Mouse (Mus musculus): ENCODE data around the gene Adh4. TPM values are rescaled to one million over a fixed set of nuclear protein-coding genes. Genes with fewer than 3 reads are reported as not detected.
"Not testable (repeated sequence)": the region's sequence is repeated elsewhere in the genome, so short reads cannot be mapped to it uniquely, and the experiment has no call there.

Gene Adh4
- polyA plus RNA-seq, 1 experiment from 2014 or later = not detected

DNA sequence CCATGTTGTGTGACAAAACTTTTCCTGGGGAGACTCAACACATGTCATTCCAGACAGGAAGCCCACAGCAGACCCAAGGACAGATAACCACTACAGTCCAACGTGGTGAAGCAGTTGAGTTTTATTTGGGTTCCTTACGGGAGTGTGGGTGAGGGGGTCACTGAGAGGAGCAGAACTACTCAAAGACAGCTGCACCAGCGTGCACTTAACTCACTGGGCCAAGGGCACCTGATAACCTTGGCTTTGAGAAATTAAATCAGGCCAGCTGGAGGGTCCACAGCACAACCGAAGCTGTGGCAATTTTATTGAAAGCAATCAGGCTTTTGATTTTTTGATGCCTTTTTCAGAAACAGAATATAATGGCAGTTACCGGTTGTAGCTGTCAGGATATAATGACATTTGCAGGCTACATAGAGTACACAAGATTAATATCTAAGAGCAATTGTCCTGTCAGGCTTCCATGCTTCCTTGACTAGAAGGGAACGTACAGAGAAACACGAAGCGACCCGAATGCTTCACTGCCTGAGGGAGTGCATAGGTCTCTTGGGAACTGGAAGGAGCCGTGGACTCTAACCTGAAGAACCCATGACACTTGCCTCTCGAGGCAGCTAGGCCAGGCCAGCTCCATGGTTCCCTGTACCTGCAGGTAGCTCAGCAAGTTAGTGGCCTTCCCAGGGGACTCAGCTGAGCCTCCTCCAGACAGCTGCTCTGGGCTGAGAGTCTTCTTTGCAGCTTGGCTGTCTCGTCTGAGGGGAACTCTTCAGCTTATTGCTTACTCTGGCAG lies 33.0 kb downstream of the Adh4 start:
- no peaks in the 10 kb centered on the region for H3K9me3 ChIP-seq (replicated peaks)
- H3K4me2 ChIP-seq = no peak overlapping the region
- H3K4me3 ChIP-seq (replicated peaks) = no peak overlapping the region
- H3K4me1 ChIP-seq = peaks cover 19% of the 10 kb centered on the region
- 79% methylated on average over 12 of the region's 12 CpGs for WGBS
- H3K36me3 ChIP-seq = peaks cover 61% of the 10 kb centered on the region
- no peak for ATAC-seq (ENCODE audit: low FRiP score)
- H3K27me3 ChIP-seq (replicated peaks) = no peaks in the 10 kb centered on the region
- no peak overlapping the region for H3K9ac ChIP-seq (replicated peaks)
- H3K27ac ChIP-seq (replicated peaks) = no peak overlapping the region

DNA sequence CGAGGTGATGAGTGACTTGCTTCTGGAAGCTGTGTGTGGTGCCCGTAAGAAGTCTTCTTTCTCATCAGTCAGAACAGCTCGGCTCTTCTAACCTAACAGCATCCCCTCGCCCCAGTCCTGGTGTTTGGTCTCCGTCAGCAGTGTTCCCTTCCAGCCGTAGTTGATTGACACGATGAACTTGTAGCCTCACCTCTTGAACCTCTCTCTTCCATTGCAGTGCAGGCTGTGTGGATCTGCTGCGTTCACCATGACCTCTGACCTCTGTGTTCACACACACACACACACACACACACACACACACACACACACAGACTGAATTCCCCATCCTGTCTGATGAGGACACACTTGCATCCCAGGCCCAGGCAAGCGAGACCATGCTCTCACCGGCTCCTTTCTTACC lies 36.9 kb downstream of the Adh4 start:
- ATAC-seq (ENCODE audit: low FRiP score) = 0 out of 2 replicates have a peak, but pooled peaks have one; percentile 9
- 93% methylated on average over 10 of the region's 10 CpGs for WGBS
- peaks cover 84% of the 10 kb centered on the region for H3K36me3 ChIP-seq

DNA sequence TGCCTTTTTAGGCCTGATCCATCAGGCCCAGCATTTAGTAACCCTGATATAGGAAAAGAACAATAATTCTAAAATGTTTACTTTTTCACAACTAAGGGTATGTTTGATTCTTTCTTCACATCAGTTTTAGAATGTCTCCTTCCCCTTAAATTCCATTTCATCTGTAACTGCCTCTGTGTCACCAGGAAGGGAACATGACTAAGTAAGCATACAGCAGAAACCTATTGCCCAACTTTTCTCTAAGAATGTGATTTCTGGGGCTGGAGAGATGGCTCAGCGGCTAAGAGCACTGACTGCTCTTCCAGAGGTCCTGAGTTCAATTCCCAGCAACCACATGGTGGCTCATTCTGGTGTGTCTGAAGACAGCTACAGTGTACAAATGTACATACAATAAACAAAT lies 39.0 kb downstream of the Adh4 start:
- 97% methylated on average over 1 of the region's 1 CpGs for WGBS
- no peak for ATAC-seq (ENCODE audit: low FRiP score)
- Histone ChIP-seq H3K9me3 (replicated peaks) (no peaks in the 10 kb centered on the region), H3K36me3 (peaks cover 85% of the 10 kb centered on the region), H3K4me3 (replicated peaks) (no peak overlapping the region), H3K27ac (replicated peaks) (no peak overlapping the region), H3K4me2 (no peak overlapping the region), H3K27me3 (replicated peaks) (no peaks in the 10 kb centered on the region), H3K9ac (replicated peaks) (no peak overlapping the region), H3K4me1 (no peaks in the 10 kb centered on the region)

More for the DNA sequence above, 36.9 kb downstream of the Adh4 start:
- H3K4me2 ChIP-seq = no peak overlapping the region
- H3K4me3 ChIP-seq (replicated peaks) = no peak overlapping the region
- H3K27me3 ChIP-seq (replicated peaks) = no peaks in the 10 kb centered on the region
- no peaks in the 10 kb centered on the region for H3K9me3 ChIP-seq (replicated peaks)
- H3K9ac ChIP-seq (replicated peaks) = no peak overlapping the region
- no peaks in the 10 kb centered on the region for H3K4me1 ChIP-seq
- no peak overlapping the region for H3K27ac ChIP-seq (replicated peaks)

DNA sequence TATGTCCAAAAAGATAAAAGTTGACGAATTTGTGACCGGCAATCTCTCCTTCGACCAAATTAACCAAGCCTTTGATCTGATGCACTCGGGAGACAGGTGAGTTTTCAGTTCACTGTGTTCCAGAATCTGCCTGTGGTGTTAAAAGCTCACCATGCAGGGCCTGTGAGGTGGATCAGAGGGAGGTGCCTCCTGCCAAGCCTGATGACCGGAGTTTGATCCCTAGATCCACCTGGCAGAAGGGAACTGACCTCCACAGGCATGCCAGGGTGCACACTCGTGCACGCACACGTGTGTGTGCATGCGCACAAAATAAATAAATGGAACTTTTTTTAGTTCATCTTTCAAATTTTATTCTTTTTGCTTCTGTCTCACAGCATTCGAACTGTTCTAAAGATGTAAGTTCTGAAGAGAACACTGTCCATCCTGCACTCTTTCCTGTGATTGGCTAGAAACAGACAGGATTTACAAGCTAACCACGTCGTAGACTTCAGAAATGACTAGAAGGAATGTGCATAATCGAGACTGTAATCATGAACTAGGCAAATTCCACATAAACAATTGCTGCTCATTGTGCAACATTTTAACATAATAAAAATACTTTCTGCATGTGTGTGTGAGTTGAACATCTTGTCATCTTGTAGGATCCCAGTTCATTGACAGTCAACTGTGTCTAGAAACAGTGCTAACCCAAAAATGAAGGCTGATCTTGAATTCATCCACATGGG lies 39.6 kb downstream of the Adh4 start:
- no peak overlapping the region for H3K4me2 ChIP-seq
- no peaks in the 10 kb centered on the region for H3K27me3 ChIP-seq (replicated peaks)
- ATAC-seq (ENCODE audit: low FRiP score) = no peak
- H3K27ac ChIP-seq (replicated peaks) = no peak overlapping the region
- H3K9me3 ChIP-seq (replicated peaks) = no peaks in the 10 kb centered on the region
- H3K9ac ChIP-seq (replicated peaks) = no peak overlapping the region
- no peaks in the 10 kb centered on the region for H3K4me1 ChIP-seq
- H3K4me3 ChIP-seq (replicated peaks) = no peak overlapping the region
- H3K36me3 ChIP-seq = peaks cover 85% of the 10 kb centered on the region
- 92% methylated on average over 13 of the region's 13 CpGs for WGBS

DNA sequence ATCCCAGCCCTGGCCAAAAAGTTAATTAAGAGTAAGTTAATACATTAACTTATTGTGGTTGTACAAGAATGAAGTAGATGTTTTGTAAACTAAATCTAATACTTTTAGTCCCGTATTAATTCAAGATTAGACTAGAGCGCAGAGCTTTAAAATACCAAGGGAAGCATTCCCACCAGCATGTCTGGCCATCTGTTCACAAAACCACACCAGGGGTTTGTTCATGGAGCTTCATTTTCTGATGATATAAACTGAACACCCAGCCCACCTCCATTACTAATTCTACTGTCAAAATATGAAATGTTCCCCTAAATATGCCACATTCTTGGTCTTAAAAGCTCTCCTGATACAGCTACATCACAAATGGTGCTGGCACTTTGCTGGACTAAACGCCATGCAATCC lies 43.2 kb downstream of the Adh4 start:
- H3K4me1 ChIP-seq = no peaks in the 10 kb centered on the region
- H3K9ac ChIP-seq (replicated peaks) = no peak overlapping the region
- WGBS = 92% methylated on average over 3 of the region's 3 CpGs
- H3K4me3 ChIP-seq (replicated peaks) = no peak overlapping the region
- H3K27me3 ChIP-seq (replicated peaks) = no peaks in the 10 kb centered on the region
- no peak for ATAC-seq (ENCODE audit: low FRiP score)
- no peak overlapping the region for H3K4me2 ChIP-seq
- H3K27ac ChIP-seq (replicated peaks) = no peak overlapping the region
- no peaks in the 10 kb centered on the region for H3K9me3 ChIP-seq (replicated peaks)
- peaks cover 81% of the 10 kb centered on the region for H3K36me3 ChIP-seq

DNA sequence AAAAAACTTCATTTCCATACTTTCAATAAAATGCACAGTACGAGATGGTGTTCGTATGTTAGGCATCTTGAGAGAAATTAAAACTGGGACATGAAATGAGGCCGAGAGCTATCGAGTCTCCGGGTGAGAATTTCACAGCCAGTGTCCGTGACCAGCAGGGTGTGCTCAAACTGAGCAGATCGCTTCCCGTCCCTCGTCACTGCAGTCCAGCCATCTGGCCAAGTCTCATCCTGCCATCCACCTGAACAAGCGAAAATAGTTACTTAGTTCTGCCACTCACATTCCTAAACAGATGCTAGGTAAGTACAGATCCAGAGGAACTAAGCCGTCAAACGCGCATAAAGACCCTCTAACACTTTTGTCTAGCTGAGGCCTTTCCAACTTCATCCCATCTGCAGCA lies 45.0 kb downstream of the Adh4 start:
- Histone ChIP-seq H3K9ac (replicated peaks) (no peak overlapping the region), H3K36me3 (peaks cover 74% of the 10 kb centered on the region), H3K4me2 (no peak overlapping the region), H3K27me3 (replicated peaks) (no peaks in the 10 kb centered on the region), H3K4me1 (no peaks in the 10 kb centered on the region), H3K27ac (replicated peaks) (no peak overlapping the region), H3K9me3 (replicated peaks) (no peaks in the 10 kb centered on the region), H3K4me3 (replicated peaks) (no peak overlapping the region)
- no peak for ATAC-seq (ENCODE audit: low FRiP score)
- 72% methylated on average over 13 of the region's 13 CpGs for WGBS

DNA sequence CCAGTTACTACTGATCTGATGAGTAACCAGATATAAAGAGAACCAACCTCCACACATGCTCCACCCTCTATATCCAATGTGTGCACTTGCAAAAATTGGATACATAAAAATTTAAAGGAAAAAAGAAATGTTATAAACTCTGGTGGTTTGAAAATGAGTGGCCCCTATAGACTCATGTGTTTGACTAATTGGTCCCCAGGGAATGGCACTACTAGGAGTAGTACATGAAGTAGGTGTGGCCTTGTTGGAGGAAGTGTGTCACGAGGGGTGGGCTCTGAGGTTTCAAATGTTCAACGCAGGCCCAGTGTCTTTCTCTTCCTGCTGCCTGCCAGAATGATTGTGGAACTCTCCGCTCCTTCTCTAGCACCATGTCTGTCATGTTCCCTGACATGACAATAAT lies 46.6 kb downstream of the Adh4 start:
- Histone ChIP-seq H3K4me2 (no peak overlapping the region), H3K27me3 (replicated peaks) (no peaks in the 10 kb centered on the region), H3K9me3 (replicated peaks) (no peaks in the 10 kb centered on the region), H3K36me3 (peaks cover 71% of the 10 kb centered on the region), H3K4me1 (no peaks in the 10 kb centered on the region), H3K9ac (replicated peaks) (no peak overlapping the region), H3K27ac (replicated peaks) (no peak overlapping the region), H3K4me3 (replicated peaks) (no peak overlapping the region)
- 82% methylated on average over 3 of the region's 3 CpGs for WGBS
- ATAC-seq (ENCODE audit: low FRiP score) = no peak

DNA sequence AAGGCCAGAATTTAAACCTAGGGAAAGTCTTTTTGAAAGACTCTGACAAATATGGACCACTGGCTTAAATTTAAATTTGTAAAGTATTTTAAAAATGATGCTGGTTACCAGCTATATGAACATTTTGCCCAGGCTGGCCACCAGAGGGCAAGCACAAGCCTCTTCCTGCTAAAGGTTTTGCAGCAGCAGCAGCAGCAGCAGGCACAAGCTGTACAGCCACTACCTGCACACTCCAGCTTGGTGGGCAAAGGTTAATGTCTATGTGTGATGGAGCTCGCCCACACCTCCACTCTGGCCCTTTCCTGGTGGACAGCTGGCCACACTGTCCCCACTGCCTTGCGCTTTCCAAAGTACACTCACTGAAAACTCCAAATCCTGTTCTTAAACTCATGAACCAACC lies 47.9 kb downstream of the Adh4 start:
- Histone ChIP-seq H3K9ac (replicated peaks) (no peak overlapping the region), H3K4me2 (no peak overlapping the region), H3K27me3 (replicated peaks) (no peaks in the 10 kb centered on the region), H3K27ac (replicated peaks) (no peak overlapping the region), H3K4me1 (no peaks in the 10 kb centered on the region), H3K36me3 (peaks cover 65% of the 10 kb centered on the region), H3K9me3 (replicated peaks) (no peaks in the 10 kb centered on the region), H3K4me3 (replicated peaks) (no peak overlapping the region)
- ATAC-seq (ENCODE audit: low FRiP score) = peak; percentile 58; the same call in 1 of the 2 replicates
- WGBS = 85% methylated on average over 2 of the region's 2 CpGs

DNA sequence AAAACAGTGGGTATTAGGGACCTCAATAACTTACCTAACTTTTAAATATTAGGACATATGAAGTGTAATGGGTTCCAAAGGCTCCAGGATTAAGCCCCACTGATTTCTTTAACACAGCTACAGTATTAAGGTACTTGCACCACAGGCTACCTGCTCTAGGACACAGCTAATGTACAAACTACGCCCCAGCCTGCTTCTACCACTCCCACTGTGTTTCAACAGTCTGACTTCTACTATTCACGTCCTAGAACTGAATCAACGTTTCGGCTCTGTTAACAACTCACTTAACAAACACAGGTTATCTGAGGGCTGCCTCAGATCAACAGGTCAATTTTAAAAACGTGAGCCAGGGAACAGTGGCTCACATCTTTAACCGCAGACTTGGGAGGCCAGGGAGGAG lies 48.5 kb downstream of the Adh4 start:
- H3K27me3 ChIP-seq (replicated peaks) = no peaks in the 10 kb centered on the region
- H3K27ac ChIP-seq (replicated peaks) = no peak overlapping the region
- WGBS = 94% methylated on average over 6 of the region's 6 CpGs
- H3K9me3 ChIP-seq (replicated peaks) = no peaks in the 10 kb centered on the region
- no peaks in the 10 kb centered on the region for H3K4me1 ChIP-seq
- H3K4me3 ChIP-seq (replicated peaks) = no peak overlapping the region
- no peak overlapping the region for H3K9ac ChIP-seq (replicated peaks)
- no peak for ATAC-seq (ENCODE audit: low FRiP score)
- H3K4me2 ChIP-seq = no peak overlapping the region
- peaks cover 67% of the 10 kb centered on the region for H3K36me3 ChIP-seq

DNA sequence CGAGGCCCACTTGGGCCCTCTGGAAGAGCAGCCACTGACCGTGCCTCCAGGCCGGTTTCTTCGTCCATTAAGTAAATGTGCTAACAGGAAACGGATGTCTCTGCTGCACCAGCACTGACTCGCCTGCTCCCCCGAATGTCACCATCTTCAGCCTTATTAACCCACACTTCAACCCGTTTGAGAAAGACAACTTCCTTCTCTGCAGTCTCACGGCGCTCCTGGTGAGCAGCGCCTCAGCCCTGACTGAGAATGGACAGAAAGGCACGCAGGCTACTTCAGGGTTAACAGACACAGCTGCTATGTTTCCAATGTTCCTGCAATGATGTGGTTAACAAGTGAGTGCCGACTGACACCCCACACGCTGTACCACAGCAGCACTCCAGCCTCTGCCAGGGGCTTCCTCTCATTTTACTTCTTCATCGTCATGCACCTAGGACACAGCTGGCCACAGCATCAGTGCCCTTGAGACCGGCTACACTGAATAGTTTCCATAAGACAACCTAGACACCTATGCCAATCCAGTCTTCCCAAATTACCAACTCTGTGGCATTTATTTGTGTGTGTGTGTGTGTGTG lies 49.4 kb downstream of the Adh4 start:
- no peak for ATAC-seq (ENCODE audit: low FRiP score)
- Histone ChIP-seq H3K9me3 (replicated peaks) (no peaks in the 10 kb centered on the region), H3K4me3 (replicated peaks) (no peak overlapping the region), H3K4me2 (no peak overlapping the region), H3K4me1 (no peaks in the 10 kb centered on the region), H3K27me3 (replicated peaks) (no peaks in the 10 kb centered on the region), H3K36me3 (peaks cover 68% of the 10 kb centered on the region), H3K9ac (replicated peaks) (no peak overlapping the region), H3K27ac (replicated peaks) (no peak overlapping the region)
- 83% methylated on average over 16 of the region's 16 CpGs for WGBS

DNA sequence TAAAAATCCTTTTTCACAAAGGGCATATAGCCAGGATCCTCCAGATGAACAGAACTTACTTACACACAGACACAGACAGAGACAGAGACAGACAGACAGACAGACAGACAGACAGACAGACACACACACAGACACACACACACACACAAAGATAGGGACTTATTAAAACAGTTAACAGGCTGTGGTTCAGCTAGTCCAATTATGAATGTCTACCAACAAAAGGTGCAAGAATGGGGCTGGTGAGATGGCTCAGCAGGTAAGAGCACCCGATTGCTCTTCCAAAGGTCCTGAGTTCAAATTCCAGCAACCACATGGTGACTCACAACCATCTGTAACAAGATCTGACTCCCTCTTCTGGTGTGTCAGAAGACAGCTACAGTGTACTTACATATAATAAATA lies 51.4 kb downstream of the Adh4 start:
- H3K4me1 ChIP-seq; ATAC-seq (ENCODE audit: low FRiP score); H3K9me3 ChIP-seq (replicated peaks); H3K9ac ChIP-seq (replicated peaks); H3K27ac ChIP-seq (replicated peaks); H3K4me2 ChIP-seq; H3K27me3 ChIP-seq (replicated peaks); H3K4me3 ChIP-seq (replicated peaks): not testable (repeated sequence)
- peaks cover 67% of the 10 kb centered on the region for H3K36me3 ChIP-seq
- WGBS = 100% methylated on average over 1 of the region's 1 CpGs

DNA sequence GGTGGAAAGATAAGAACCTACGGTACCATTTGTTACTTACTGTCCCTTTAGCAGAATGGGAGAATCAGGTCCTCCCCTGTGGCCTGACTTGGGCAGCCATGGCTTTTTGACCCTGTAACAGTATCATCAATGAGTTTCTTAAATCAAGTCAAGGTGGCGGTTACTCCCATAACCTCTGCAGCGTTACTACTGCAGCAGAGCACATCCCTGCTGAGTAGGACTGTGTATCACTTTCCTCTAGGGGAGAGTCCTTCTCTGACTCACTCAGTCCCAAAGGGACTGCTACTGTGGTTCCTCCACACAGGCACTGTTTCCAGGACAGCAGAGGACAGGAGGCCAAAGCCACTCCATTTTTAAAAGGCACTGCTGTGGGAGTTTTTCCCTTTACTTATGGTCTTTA lies 55.8 kb downstream of the Adh4 start:
- Histone ChIP-seq H3K4me1 (no peaks in the 10 kb centered on the region), H3K9me3 (replicated peaks) (no peaks in the 10 kb centered on the region), H3K27ac (replicated peaks) (no peak overlapping the region), H3K36me3 (peaks cover 59% of the 10 kb centered on the region), H3K4me2 (no peak overlapping the region), H3K4me3 (replicated peaks) (no peak overlapping the region), H3K27me3 (replicated peaks) (no peaks in the 10 kb centered on the region), H3K9ac (replicated peaks) (no peak overlapping the region)
- ATAC-seq (ENCODE audit: low FRiP score) = no peak
- WGBS = 83% methylated on average over 3 of the region's 3 CpGs
